Comparison of ENCODE assay signal across 28 mouse cellular contexts in the genomic region with DNA sequence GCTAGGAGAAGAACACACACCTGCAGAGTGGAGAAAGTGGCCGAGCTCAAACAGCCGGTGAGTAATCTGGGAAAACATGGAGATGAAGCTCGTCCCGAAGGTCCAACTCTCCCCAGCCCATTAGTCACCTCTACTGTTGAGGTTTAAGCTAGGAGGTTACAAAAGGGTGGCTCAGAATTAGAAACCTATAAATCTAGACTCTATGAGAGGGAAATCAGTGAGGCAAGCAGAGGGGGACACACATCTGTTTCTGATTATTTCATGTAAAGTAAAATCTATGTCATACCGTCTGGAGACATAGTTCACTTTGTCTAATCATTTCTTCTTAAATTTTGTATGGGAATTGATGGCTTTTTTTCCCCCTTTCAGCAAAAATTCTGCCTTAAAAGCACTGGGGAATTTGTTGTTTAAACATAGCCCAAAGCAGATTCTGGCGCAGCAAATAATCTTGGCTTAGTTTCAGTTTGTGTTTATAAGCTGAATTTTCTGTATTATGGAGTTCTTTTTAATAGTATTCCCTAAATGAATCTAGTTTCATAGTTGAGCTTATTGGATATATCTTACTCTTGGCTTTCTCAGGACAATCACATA. TPM values are rescaled to one million over a fixed set of nuclear protein-coding genes. Genes with fewer than 3 reads are reported as not detected.
DNase-seq lines count a peak whose midpoint lies in the region; ATAC-seq and TF ChIP-seq lines count a peak whose summit lies in the region.
"Had no signal": no experiment of that assay in that cellular context is flagged by ENCODE, and none has a peak within 500 bp of the region (broad histone marks: within the 10 kb centered on the region; RNA-seq: fewer than 3 reads in every experiment).

No protein-coding gene starts in this region.

- peak; percentile 41 for DNase-seq in embryonic facial prominence, embryonic 11.5 days (ENCODE audit: low spot score)
- no peak for DNase-seq in embryonic facial prominence, embryonic 10.5 days (ENCODE audit: low spot score)
- no peak for DNase-seq in stomach, postnatal 0 days (ENCODE audit: low spot score)
- no peak for DNase-seq in hindbrain, postnatal 0 days (ENCODE audit: low spot score)
- no peak for DNase-seq in liver, postnatal 0 days
- DNase-seq: adrenal gland, postnatal 25 days; cerebellum, adult 11-12 months; cerebellum, adult 9-11 months; gastrocnemius, postnatal 14 days; kidney, adult 11 months; kidney, postnatal 14 days; liver; lung, postnatal 36 days; thymus, postnatal 14 days had no signal

- TF ChIP-seq EP300 in stomach, postnatal 0 days (optimal IDR thresholded peaks at IDR 0.05): no peak
- no peak for TF ChIP-seq EP300 in liver, postnatal 0 days (IDR thresholded peaks at IDR 0.05; ENCODE audit: low read depth)

- no peaks in the 10 kb centered on the region for H3K27me3 ChIP-seq in embryonic facial prominence, embryonic 11.5 days (ENCODE audit: control insufficient read depth, insufficient read depth, low read length)
- H3K27me3 ChIP-seq in embryonic facial prominence, embryonic 10.5 days (replicated peaks; ENCODE audit: low read depth, poor library complexity, severe bottlenecking): no peaks in the 10 kb centered on the region
- H3K27me3 ChIP-seq in stomach, embryonic 15.5 days (replicated peaks): no peaks in the 10 kb centered on the region
- H3K27me3 ChIP-seq in stomach, postnatal 0 days (ENCODE audit: control insufficient read depth, insufficient read depth, low read length): no peaks in the 10 kb centered on the region
- H3K27me3 ChIP-seq in limb, embryonic 13.5 days: no peaks in the 10 kb centered on the region
- no peaks in the 10 kb centered on the region for H3K27me3 ChIP-seq in hindbrain, postnatal 0 days (ENCODE audit: insufficient read depth, low read length)
- H3K27me3 ChIP-seq in liver, postnatal 0 days (ENCODE audit: insufficient read depth, low read length): no peaks in the 10 kb centered on the region
- H3K27me3 ChIP-seq: midbrain, embryonic 12.5 days; neural tube, embryonic 13.5 days had no signal

- no peak overlapping the region for H3K9ac ChIP-seq in embryonic facial prominence, embryonic 11.5 days (replicated peaks; ENCODE audit: low read length)
- no peak overlapping the region for H3K9ac ChIP-seq in stomach, embryonic 15.5 days
- H3K9ac ChIP-seq in stomach, postnatal 0 days (ENCODE audit: low read length): no peak overlapping the region
- no peak overlapping the region for H3K9ac ChIP-seq in limb, embryonic 13.5 days
- H3K9ac ChIP-seq in hindbrain, postnatal 0 days (replicated peaks; ENCODE audit: low read length): no peak overlapping the region
- H3K9ac ChIP-seq in liver, postnatal 0 days (replicated peaks): no peak overlapping the region
- H3K9ac ChIP-seq: hindbrain, embryonic 14.5 days; liver, embryonic 14.5 days; midbrain, embryonic 12.5 days; neural tube, embryonic 13.5 days had no signal

- H3K4me2 ChIP-seq in embryonic facial prominence, embryonic 11.5 days (ENCODE audit: low read depth, low read length): no peak overlapping the region
- no peak overlapping the region for H3K4me2 ChIP-seq in stomach, embryonic 15.5 days
- no peak overlapping the region for H3K4me2 ChIP-seq in stomach, postnatal 0 days (replicated peaks; ENCODE audit: low read depth)
- no peak overlapping the region; the same call in 1 of the 2 replicates for H3K4me2 ChIP-seq in limb, embryonic 13.5 days (replicated peaks)
- H3K4me2 ChIP-seq in hindbrain, postnatal 0 days (ENCODE audit: low read depth, low read length): no peak overlapping the region
- no peak overlapping the region for H3K4me2 ChIP-seq in liver, postnatal 0 days (ENCODE audit: low read depth, low read length)
- H3K4me2 ChIP-seq: heart, embryonic 11.5 days; hindbrain, embryonic 14.5 days; midbrain, embryonic 12.5 days; neural tube, embryonic 13.5 days had no signal

- ATAC-seq in embryonic facial prominence, embryonic 11.5 days (replicated peaks; ENCODE audit: insufficient number of reproducible peaks, low FRiP score, low TSS enrichment, low read depth): no peak
- ATAC-seq in stomach, embryonic 15.5 days (ENCODE audit: insufficient read depth, low FRiP score, low read depth): no peak
- no peak for ATAC-seq in stomach, postnatal 0 days (ENCODE audit: low FRiP score, low TSS enrichment)
- no peak; the same call in 1 of the 2 replicates for ATAC-seq in limb, embryonic 13.5 days (ENCODE audit: low FRiP score, low read depth)
- no peak for ATAC-seq in hindbrain, postnatal 0 days
- ATAC-seq in liver, postnatal 0 days: no peak
- ATAC-seq: forebrain, embryonic 16.5 days; inflammation-experienced regulatory T-cells, adult 6 months had no signal

- 62% methylated on average over 6 of the region's 6 CpGs for WGBS in embryonic facial prominence, embryonic 11.5 days
- WGBS in embryonic facial prominence, embryonic 10.5 days: 78% methylated on average over 6 of the region's 6 CpGs
- 56% methylated on average over 6 of the region's 6 CpGs for WGBS in stomach, embryonic 15.5 days
- 36% methylated on average over 6 of the region's 6 CpGs for whole genome bisulfite sequencing in stomach, postnatal 0 days
- 24% methylated on average over 6 of the region's 6 CpGs for WGBS in limb, embryonic 13.5 days
- 82% methylated on average over 6 of the region's 6 CpGs for WGBS in hindbrain, postnatal 0 days
- WGBS in liver, postnatal 0 days (ENCODE audit: insufficient replicate concordance): 77% methylated on average over 6 of the region's 6 CpGs

- H3K9me3 ChIP-seq in embryonic facial prominence, embryonic 11.5 days (replicated peaks; ENCODE audit: control insufficient read depth, low read length): no peaks in the 10 kb centered on the region
- H3K9me3 ChIP-seq in embryonic facial prominence, embryonic 10.5 days: no peaks in the 10 kb centered on the region
- H3K9me3 ChIP-seq in stomach, embryonic 15.5 days: no peaks in the 10 kb centered on the region
- H3K9me3 ChIP-seq in stomach, postnatal 0 days (ENCODE audit: control insufficient read depth, low read length): no peaks in the 10 kb centered on the region
- no peaks in the 10 kb centered on the region for H3K9me3 ChIP-seq in limb, embryonic 13.5 days
- H3K9me3 ChIP-seq in hindbrain, postnatal 0 days (ENCODE audit: low read length): no peaks in the 10 kb centered on the region
- no peaks in the 10 kb centered on the region for H3K9me3 ChIP-seq in liver, postnatal 0 days (ENCODE audit: low read length)
- H3K9me3 ChIP-seq: midbrain, embryonic 12.5 days; neural tube, embryonic 13.5 days had no signal

- no peak overlapping the region for H3K27ac ChIP-seq in embryonic facial prominence, embryonic 11.5 days (replicated peaks; ENCODE audit: low read depth, low read length)
- H3K27ac ChIP-seq in embryonic facial prominence, embryonic 10.5 days (replicated peaks): no peak overlapping the region
- H3K27ac ChIP-seq in stomach, embryonic 15.5 days: 0 out of 2 replicates have a peak overlapping the region, but pooled peaks have one; percentile 44
- no peak overlapping the region for H3K27ac ChIP-seq in stomach, postnatal 0 days (replicated peaks)
- H3K27ac ChIP-seq in limb, embryonic 13.5 days: peak overlapping the region; percentile 44; the same call in 1 of the 2 replicates
- H3K27ac ChIP-seq in hindbrain, postnatal 0 days: no peak overlapping the region
- H3K27ac ChIP-seq in liver, postnatal 0 days (ENCODE audit: low read depth): no peak overlapping the region
- H3K27ac ChIP-seq: hindbrain, embryonic 14.5 days; liver, embryonic 14.5 days; midbrain, embryonic 12.5 days; neural tube, embryonic 13.5 days had no signal

- no peak for TF ChIP-seq CTCF in stomach, postnatal 0 days (IDR thresholded peaks at IDR 0.05; ENCODE audit: low read depth)
- TF ChIP-seq CTCF in hindbrain, postnatal 0 days (IDR thresholded peaks at IDR 0.05; ENCODE audit: low read depth): no peak
- no peak for TF ChIP-seq CTCF in liver, postnatal 0 days (IDR thresholded peaks at IDR 0.05; ENCODE audit: low read depth)

- no peaks in the 10 kb centered on the region for H3K36me3 ChIP-seq in embryonic facial prominence, embryonic 11.5 days (replicated peaks; ENCODE audit: control insufficient read depth, insufficient read depth, low read depth, low read length)
- no peaks in the 10 kb centered on the region for H3K36me3 ChIP-seq in embryonic facial prominence, embryonic 10.5 days (replicated peaks)
- no peaks in the 10 kb centered on the region for H3K36me3 ChIP-seq in stomach, embryonic 15.5 days
- H3K36me3 ChIP-seq in stomach, postnatal 0 days (ENCODE audit: control insufficient read depth, insufficient read depth, low read length): no peaks in the 10 kb centered on the region
- no peaks in the 10 kb centered on the region for H3K36me3 ChIP-seq in limb, embryonic 13.5 days
- H3K36me3 ChIP-seq in hindbrain, postnatal 0 days (ENCODE audit: insufficient read depth, low read length): no peaks in the 10 kb centered on the region
- H3K36me3 ChIP-seq in liver, postnatal 0 days (replicated peaks; ENCODE audit: insufficient read depth, low read length): no peaks in the 10 kb centered on the region
- H3K36me3 ChIP-seq: midbrain, embryonic 12.5 days; neural tube, embryonic 13.5 days had no signal

- no peaks in the 10 kb centered on the region for H3K4me1 ChIP-seq in embryonic facial prominence, embryonic 11.5 days (ENCODE audit: control insufficient read depth, insufficient read depth, low read length)
- peaks cover 7% of the 10 kb centered on the region; the same call in 1 of the 2 replicates for H3K4me1 ChIP-seq in embryonic facial prominence, embryonic 10.5 days
- H3K4me1 ChIP-seq in stomach, embryonic 15.5 days: no peaks in the 10 kb centered on the region
- no peaks in the 10 kb centered on the region for H3K4me1 ChIP-seq in stomach, postnatal 0 days (replicated peaks; ENCODE audit: control insufficient read depth, insufficient read depth)
- H3K4me1 ChIP-seq in limb, embryonic 13.5 days: peaks cover 17% of the 10 kb centered on the region
- no peaks in the 10 kb centered on the region for H3K4me1 ChIP-seq in hindbrain, postnatal 0 days (ENCODE audit: insufficient read depth, low read length)
- H3K4me1 ChIP-seq in liver, postnatal 0 days (ENCODE audit: insufficient read depth): no peaks in the 10 kb centered on the region
- H3K4me1 ChIP-seq: midbrain, embryonic 12.5 days had no signal

- H3K4me3 ChIP-seq in embryonic facial prominence, embryonic 11.5 days (ENCODE audit: low read depth, low read length): no peak overlapping the region
- no peak overlapping the region for H3K4me3 ChIP-seq in embryonic facial prominence, embryonic 10.5 days
- no peak overlapping the region for H3K4me3 ChIP-seq in stomach, embryonic 15.5 days (replicated peaks)
- no peak overlapping the region for H3K4me3 ChIP-seq in stomach, postnatal 0 days (ENCODE audit: low read depth, low read length)
- no peak overlapping the region for H3K4me3 ChIP-seq in limb, embryonic 13.5 days
- no peak overlapping the region for H3K4me3 ChIP-seq in hindbrain, postnatal 0 days (ENCODE audit: low read length)
- H3K4me3 ChIP-seq in liver, postnatal 0 days (ENCODE audit: low read depth, low read length): no peak overlapping the region
- H3K4me3 ChIP-seq: erythroblast, embryonic 14.5 days; midbrain, embryonic 12.5 days; neural tube, embryonic 13.5 days had no signal

RNA-seq across cellular contexts. Expression of gene Gucy1b2, which starts 12.2 kb away (rescaled TPM):
- polyA plus RNA-seq in embryonic facial prominence, embryonic 11.5 days (2014; fragmentation: Nextera tagmentation; extraction: Ambion mirVana): not detected in 2 replicates
- polyA plus RNA-seq in embryonic facial prominence, embryonic 10.5 days (2016; fragmentation: Nextera tagmentation; extraction: Ambion mirVana): not detected in 2 replicates
- 0.09 and 0.17 TPM in 2 replicates for polyA plus RNA-seq in stomach, embryonic 15.5 days (2015; fragmentation: Nextera tagmentation; extraction: Ambion mirVana)
- not detected in 2 replicates for polyA plus RNA-seq in stomach, postnatal 0 days (2015; fragmentation: Nextera tagmentation; extraction: Ambion mirVana)
- 0.40 and 0.71 TPM in 2 replicates for polyA plus RNA-seq in limb, embryonic 13.5 days (2015; fragmentation: Nextera tagmentation; extraction: Ambion mirVana)
- 0.83 and 2.2 TPM in 2 replicates for total RNA-seq in hindbrain, postnatal 0 days (2014; rRNA removed)
- 0.80 and 0.83 TPM in 2 replicates for polyA plus RNA-seq in hindbrain, postnatal 0 days (2015; fragmentation: Nextera tagmentation; extraction: Ambion mirVana)
- not detected in 2 replicates for polyA plus RNA-seq in liver, postnatal 0 days (2015; fragmentation: Nextera tagmentation; extraction: Ambion mirVana)
- total RNA-seq: gastrocnemius, postnatal 14 days; granulocyte monocyte progenitor cell, adult 5-6 weeks; hematopoietic stem cell, adult 5-6 weeks; megakaryocyte, adult 5-6 weeks had no signal
- polyA plus RNA-seq: erythroblast, embryonic 14.5 days; heart, embryonic 11.5 days; inflammation-experienced regulatory T-cells, adult 6 months; kidney, embryonic 14.5 days; liver, embryonic 14.5 days had no signal

Comparison
In these comparisons a context has a peak if more than half of its experiments do, and no peak if none do; other contexts are left out.
1. H3K27ac ChIP-seq: peak in stomach, embryonic 15.5 days (single experiment) and limb, embryonic 13.5 days (single experiment); none in embryonic facial prominence, embryonic 11.5 days (single experiment), embryonic facial prominence, embryonic 10.5 days (single experiment), stomach, postnatal 0 days (single experiment), hindbrain, postnatal 0 days (single experiment) and liver, postnatal 0 days (single experiment).